Mouse (Mus musculus) lung, adult 2 months (tissue): ENCODE data around the gene Ptgis. TPM values are rescaled to one million over a fixed set of nuclear protein-coding genes. Genes with fewer than 3 reads are reported as not detected.

ENCODE experiments used
- DNase-seq: peaks from one replicate; pipeline ENCODE4 v3.0.0; 2022
- H3K4me1 ChIP-seq: fragments of 200-500 bp; 2 replicates; pipeline ENCODE4 v1.6.1; 2011; ENCODE audit warnings: low read length; ENCODE audit not compliant: control insufficient read depth, insufficient read depth
- H3K4me3 ChIP-seq: fragments of 200-500 bp; replicated peaks from 2 replicates; pipeline ENCODE3; 2011; ENCODE audit warnings: low read depth, mild to moderate bottlenecking, control low read depth, low read length; ENCODE audit errors: extremely low read depth
- CTCF ChIP-seq: fragments of 200-500 bp; IDR thresholded peaks from 2 replicates; pipeline ENCODE4 v1.5.1; 2011; ENCODE audit warnings: mild to moderate bottlenecking, low read length, control low read depth; ENCODE audit not compliant: insufficient read depth
- POLR2A ChIP-seq: fragments of 200-500 bp; IDR thresholded peaks from 2 replicates; pipeline ENCODE4 v1.6.1; 2011; ENCODE audit warnings: low read depth, mild to moderate bottlenecking, control low read depth, low read length, borderline replicate concordance; ENCODE audit errors: extremely low read depth
- WGBS: fragments of 180-500 bp; shearing (Covaris S2); methylation state at CpG from one replicate; pipeline ENCODE4 v1.1.7; 2018; 5-methylcytosine and 5-hydroxymethylcytosine counted together
- polyA plus RNA-seq: library from polyadenylated mRNA; depleted of rRNA; stranded (reverse); fragments of >200 nt; gene quantifications from 2 replicates; pipeline ENCODE4 v1.2.3, GENCODE M21; 2012

Gene Ptgis
- polyA plus RNA-seq, 1 experiment, result 105 TPM

GRCm38 (mm10) chr2:167203505-167204166 lies 36.8 kb downstream of the Ptgis start:
- no peak for DNase-seq
- Histone ChIP-seq H3K4me1 (peaks cover 5% of the 10 kb centered on the region), H3K4me3 (no peak overlapping the region)
- TF ChIP-seq CTCF (peak; percentile 16; the same call in 1 of the 2 replicates), POLR2A (no peak)
- WGBS, result 72% methylated on average over 7 of the region's 7 CpGs

DNA sequence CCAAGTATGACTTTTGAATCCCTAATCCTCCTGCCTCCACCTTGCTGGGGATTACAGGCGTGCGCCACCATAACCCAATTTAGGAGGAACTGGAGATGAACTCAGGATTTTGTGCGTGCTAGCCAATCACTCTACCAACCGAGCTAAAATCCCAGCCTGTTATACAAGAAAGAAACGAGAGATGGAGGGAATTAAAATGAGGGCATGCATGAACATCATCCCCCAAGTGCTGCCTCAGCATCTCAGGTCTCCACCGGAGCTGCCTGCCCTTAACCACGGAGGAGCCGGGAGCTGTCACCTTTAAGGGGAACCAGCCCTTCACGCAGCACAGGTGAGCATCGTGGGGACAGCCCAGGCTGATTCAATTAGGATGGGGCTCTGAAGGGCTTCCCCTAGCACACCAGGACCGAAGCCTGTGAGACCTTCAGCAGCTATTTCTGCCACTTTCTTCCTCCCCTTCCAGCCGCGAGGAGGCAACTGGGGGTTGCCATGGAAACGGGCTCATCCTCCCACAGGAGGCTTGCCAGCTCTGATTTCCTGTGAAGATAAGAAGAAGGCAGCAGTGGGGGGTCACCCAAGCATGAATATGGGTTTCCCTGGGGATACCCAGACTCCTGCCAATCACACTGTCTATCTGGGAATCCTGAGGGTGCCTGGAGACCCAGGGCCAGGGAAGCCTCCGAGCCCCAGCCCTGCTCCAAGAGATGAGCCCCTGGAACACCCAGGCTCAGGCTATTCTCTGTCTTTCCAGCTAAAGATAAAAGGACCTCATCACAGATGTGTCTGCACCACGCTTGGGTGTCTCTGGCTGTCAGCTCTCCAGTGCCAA lies 38.7 kb downstream of the Ptgis start:
- no peak overlapping the region for H3K4me3 ChIP-seq
- TF ChIP-seq CTCF (no peak), POLR2A (no peak)
- 51% methylated on average over 16 of the region's 16 CpGs for WGBS
- no peaks in the 10 kb centered on the region for H3K4me1 ChIP-seq
- DNase-seq, result no peak

DNA sequence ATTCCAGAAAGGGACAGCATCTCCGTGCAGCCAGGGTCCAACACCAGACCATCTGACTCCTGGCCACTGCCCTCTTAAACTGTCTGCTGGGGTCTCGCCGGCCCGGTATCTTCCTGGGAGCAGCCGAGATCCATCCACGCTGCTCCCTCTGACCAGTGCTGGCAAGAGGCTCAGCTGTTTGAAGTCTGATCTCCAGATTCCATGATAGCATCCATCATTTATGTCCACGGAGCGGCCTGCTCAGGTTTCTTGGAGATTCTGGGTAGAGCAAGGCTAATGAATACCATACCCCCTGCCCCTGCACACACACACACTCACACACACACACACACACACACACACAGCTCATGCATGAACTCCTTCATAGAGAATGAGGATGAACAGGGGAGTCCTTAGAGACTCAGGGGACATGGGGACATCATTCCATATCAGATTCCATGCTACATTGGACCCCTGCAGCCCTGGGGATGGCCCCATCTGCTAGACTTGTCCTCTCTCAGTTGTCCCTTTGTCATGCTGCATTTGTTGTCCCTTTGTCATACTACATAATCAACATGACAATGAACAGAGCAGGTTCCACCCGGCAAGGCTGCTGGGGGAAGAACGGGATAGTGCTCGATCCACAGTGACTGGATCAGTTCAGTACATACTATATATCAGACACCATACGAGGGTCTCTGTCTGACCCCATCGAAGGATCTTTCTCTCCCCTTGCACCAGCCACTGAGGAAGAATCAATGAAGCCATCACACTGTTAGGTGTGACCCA lies 41.6 kb downstream of the Ptgis start:
- Histone ChIP-seq H3K4me1 (no peaks in the 10 kb centered on the region), H3K4me3 (no peak overlapping the region)
- no peak for DNase-seq
- TF ChIP-seq CTCF (no peak), POLR2A (no peak)
- 59% methylated on average over 13 of the region's 13 CpGs for WGBS

DNA sequence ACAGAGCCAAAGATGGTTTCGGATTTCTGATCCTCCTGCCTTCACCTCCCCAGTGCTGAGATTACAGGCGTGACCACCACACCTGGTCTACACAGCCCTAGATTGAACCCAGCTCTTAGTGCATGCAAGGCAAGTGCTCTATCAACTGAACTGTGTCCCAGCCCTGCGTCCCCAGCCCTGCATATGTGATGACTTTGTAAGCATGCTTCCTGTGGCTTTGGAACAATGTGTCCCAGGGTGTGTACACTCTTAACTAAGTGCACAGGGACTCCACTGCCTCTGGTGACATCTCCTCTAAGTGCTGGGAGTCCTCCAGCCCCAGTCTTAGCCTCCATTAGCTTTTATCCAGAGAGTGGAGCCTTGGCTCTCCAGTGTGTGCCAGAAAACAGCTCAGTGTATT lies 47.0 kb downstream of the Ptgis start:
- Histone ChIP-seq H3K4me3 (no peak overlapping the region), H3K4me1 (peaks cover 5% of the 10 kb centered on the region; the same call in 1 of the 2 replicates)
- TF ChIP-seq POLR2A, result no peak
- TF ChIP-seq CTCF, result no peak
- no peak for DNase-seq
- 75% methylated on average over 3 of the region's 3 CpGs for WGBS

GRCm38 (mm10) chr2:167190076-167190399 lies 50.4 kb downstream of the Ptgis start, which contains the start of gene Kcnb1:
Kcnb1 (minus strand) TSS chr2:167190155.
- DNase-seq, result peak; percentile 50
- no peak for TF ChIP-seq POLR2A
- no peak for TF ChIP-seq CTCF
- Histone ChIP-seq H3K4me1 (peaks cover 5% of the 10 kb centered on the region; the same call in 1 of the 2 replicates), H3K4me3 (peak within 1 kb of the TSS; percentile 62)
- under 1% methylated on average over 41 of the region's 41 CpGs for WGBS

GRCm38 (mm10) chr2:167189291-167190075 lies 50.9 kb downstream of the Ptgis start:
- TF ChIP-seq POLR2A (no peak), CTCF (no peak)
- WGBS, result 4% methylated on average over 73 of the region's 91 CpGs
- Histone ChIP-seq H3K4me1 (peaks cover 5% of the 10 kb centered on the region; the same call in 1 of the 2 replicates), H3K4me3 (peak overlapping the region; percentile 28)
- DNase-seq, result no peak

- peaks cover 5% of the 10 kb centered on the region; the same call in 1 of the 2 replicates for H3K4me1 ChIP-seq
- TF ChIP-seq CTCF (no peak), POLR2A (no peak)
- WGBS, result 15% methylated on average over 76 of the region's 83 CpGs
- peak; percentile 86 for DNase-seq
- peak overlapping the region; percentile 62 for H3K4me3 ChIP-seq
Measured at GRCm38 (mm10) chr2:167188315-167189207, 51.8 kb downstream of the Ptgis start.

GRCm38 (mm10) chr2:167187119-167187518 lies 53.3 kb downstream of the Ptgis start:
- 77% methylated on average over 5 of the region's 5 CpGs for WGBS
- H3K4me1 ChIP-seq, result peaks cover 5% of the 10 kb centered on the region; the same call in 1 of the 2 replicates
- no peak for DNase-seq
- TF ChIP-seq POLR2A, result no peak
- no peak for TF ChIP-seq CTCF
- no peak overlapping the region for H3K4me3 ChIP-seq
